Mouse (Mus musculus) 3T3-L1 (cell line): ENCODE results near the gene Traf6.
"Not testable (repeated sequence)": the region's sequence is repeated elsewhere in the genome, so short reads cannot be mapped to it uniquely, and the experiment has no call there.

Source experiments
- DNase-seq: peaks from one replicate; pipeline ENCODE4 v3.0.0-alpha.2; 2015; ENCODE audit warnings: low read depth, low spot score

Gene Traf6

GRCm38 (mm10) chr2:101693577-101694215 lies 15.5 kb downstream of the Traf6 start:
- DNase-seq, result peak; percentile 57

- DNase-seq, result no peak
Observed at GRCm38 (mm10) chr2:101695584-101695983, 17.4 kb downstream of the Traf6 start.

- no peak for DNase-seq
Observed at GRCm38 (mm10) chr2:101699284-101699683, 21.1 kb downstream of the Traf6 start.

- DNase-seq, result peak; percentile 67
Observed at GRCm38 (mm10) chr2:101705941-101706485, 27.8 kb downstream of the Traf6 start.

- DNase-seq, result no peak
Observed at GRCm38 (mm10) chr2:101711608-101712007, 33.4 kb downstream of the Traf6 start.

GRCm38 (mm10) chr2:101715650-101716323 lies 37.6 kb downstream of the Traf6 start:
- no peak for DNase-seq

GRCm38 (mm10) chr2:101717162-101717561 lies 38.9 kb downstream of the Traf6 start:
- no peak for DNase-seq

- no peak for DNase-seq
Observed at GRCm38 (mm10) chr2:101721835-101722234, 43.6 kb downstream of the Traf6 start.

GRCm38 (mm10) chr2:101722370-101723332 lies 44.4 kb downstream of the Traf6 start:
- peak; percentile 57 for DNase-seq

- DNase-seq, result no peak
Observed at GRCm38 (mm10) chr2:101723333-101723881, 45.2 kb downstream of the Traf6 start.

GRCm38 (mm10) chr2:101727787-101728186 lies 49.6 kb downstream of the Traf6 start:
- DNase-seq, result no peak

GRCm38 (mm10) chr2:101729472-101729871 lies 51.2 kb downstream of the Traf6 start:
- DNase-seq, result peak; percentile 51

- DNase-seq, result peak; percentile 31
Observed at GRCm38 (mm10) chr2:101730972-101731371, 52.7 kb downstream of the Traf6 start.

- DNase-seq, result no peak
Observed at GRCm38 (mm10) chr2:101732777-101733210, 54.6 kb downstream of the Traf6 start.

- no peak for DNase-seq
Observed at GRCm38 (mm10) chr2:101733564-101733963, 55.3 kb downstream of the Traf6 start.

GRCm38 (mm10) chr2:101739914-101740313 lies 61.7 kb downstream of the Traf6 start:
- DNase-seq, result peak; percentile 47

GRCm38 (mm10) chr2:101741653-101742052 lies 63.4 kb downstream of the Traf6 start:
- no peak for DNase-seq

- no peak for DNase-seq
Observed at GRCm38 (mm10) chr2:101742072-101742860, 64.0 kb downstream of the Traf6 start.

GRCm38 (mm10) chr2:101745656-101746055 lies 67.4 kb downstream of the Traf6 start:
- not testable (repeated sequence) for DNase-seq

GRCm38 (mm10) chr2:101746537-101746936 lies 68.3 kb downstream of the Traf6 start:
- DNase-seq, result peak; percentile 84
